Mouse (Mus musculus): Measurements from ENCODE around the gene Rbms1. TPM values are rescaled to one million over a fixed set of nuclear protein-coding genes. Genes with fewer than 3 reads are reported as not detected.

Gene Rbms1
- polyA plus RNA-seq, 1 experiment from 2014 or later, result 55.6 TPM

DNA sequence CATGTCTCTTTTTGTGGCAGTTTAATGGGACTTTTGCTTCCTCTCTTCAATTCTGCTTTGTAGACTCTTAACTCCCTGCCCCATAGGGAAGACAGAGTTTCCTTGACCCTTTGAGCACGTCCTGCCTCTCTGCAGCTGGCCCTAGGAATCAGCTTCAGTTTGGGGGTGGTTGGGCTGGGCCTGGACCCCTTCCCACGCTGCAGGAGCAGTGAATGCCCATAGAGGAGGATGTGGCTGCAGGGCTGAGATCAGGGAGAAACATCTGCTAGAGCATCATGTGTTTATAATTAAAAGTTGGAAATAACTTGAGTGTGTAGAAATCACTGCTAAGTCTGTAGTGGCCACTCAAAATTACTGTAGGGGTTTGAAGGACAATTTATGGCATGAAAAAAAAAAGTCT is 144.4 kb downstream of the Rbms1 start:
- no peak overlapping the region for H3K4me3 ChIP-seq (ENCODE audit: low read depth, low read length)
- H3K9ac ChIP-seq (replicated peaks; ENCODE audit: low read depth, low read length), result no peak overlapping the region
- no peak for ATAC-seq (ENCODE audit: low read depth)
- H3K27me3 ChIP-seq (ENCODE audit: control insufficient read depth, insufficient read depth, low read length), result no peaks in the 10 kb centered on the region
- H3K36me3 ChIP-seq (ENCODE audit: control insufficient read depth, insufficient read depth, low read length), result no peaks in the 10 kb centered on the region
- 22% methylated on average over 2 of the region's 2 CpGs for WGBS
- H3K9me3 ChIP-seq (ENCODE audit: control insufficient read depth, low read length), result no peaks in the 10 kb centered on the region
- H3K27ac ChIP-seq (ENCODE audit: low read depth, low read length), result no peak overlapping the region
- no peaks in the 10 kb centered on the region for H3K4me1 ChIP-seq (ENCODE audit: control insufficient read depth, insufficient read depth, low read length)
- no peak overlapping the region for H3K4me2 ChIP-seq (ENCODE audit: low read depth, low read length)

DNA sequence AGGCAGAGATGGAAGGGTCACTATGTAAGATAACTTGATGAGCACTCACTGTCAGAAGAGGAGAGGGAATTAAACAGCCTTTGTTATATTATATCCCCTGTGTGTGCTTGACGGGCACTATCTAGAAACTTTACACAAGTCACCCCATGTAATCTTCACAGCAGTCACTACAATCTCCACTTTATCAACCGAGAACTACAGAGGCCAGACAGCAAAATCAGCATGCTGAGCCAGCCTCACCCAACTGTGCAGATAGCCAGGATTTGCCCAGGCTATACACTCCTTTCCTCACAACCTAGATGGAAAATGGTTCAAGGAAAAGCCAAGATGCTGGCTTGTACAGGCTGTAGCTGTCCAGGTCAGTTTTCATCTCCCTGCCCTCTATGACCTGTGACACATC is 146.7 kb downstream of the Rbms1 start:
- Histone ChIP-seq H3K4me3 (ENCODE audit: low read depth, low read length) (no peak overlapping the region), H3K27me3 (ENCODE audit: control insufficient read depth, insufficient read depth, low read length) (no peaks in the 10 kb centered on the region), H3K36me3 (ENCODE audit: control insufficient read depth, insufficient read depth, low read length) (no peaks in the 10 kb centered on the region), H3K9me3 (ENCODE audit: control insufficient read depth, low read length) (no peaks in the 10 kb centered on the region), H3K9ac (replicated peaks; ENCODE audit: low read depth, low read length) (no peak overlapping the region), H3K4me2 (ENCODE audit: low read depth, low read length) (no peak overlapping the region), H3K4me1 (ENCODE audit: control insufficient read depth, insufficient read depth, low read length) (no peaks in the 10 kb centered on the region), H3K27ac (ENCODE audit: low read depth, low read length) (no peak overlapping the region)
- ATAC-seq (ENCODE audit: low read depth), result no peak
- WGBS, result 80% methylated on average over 2 of the region's 2 CpGs

DNA sequence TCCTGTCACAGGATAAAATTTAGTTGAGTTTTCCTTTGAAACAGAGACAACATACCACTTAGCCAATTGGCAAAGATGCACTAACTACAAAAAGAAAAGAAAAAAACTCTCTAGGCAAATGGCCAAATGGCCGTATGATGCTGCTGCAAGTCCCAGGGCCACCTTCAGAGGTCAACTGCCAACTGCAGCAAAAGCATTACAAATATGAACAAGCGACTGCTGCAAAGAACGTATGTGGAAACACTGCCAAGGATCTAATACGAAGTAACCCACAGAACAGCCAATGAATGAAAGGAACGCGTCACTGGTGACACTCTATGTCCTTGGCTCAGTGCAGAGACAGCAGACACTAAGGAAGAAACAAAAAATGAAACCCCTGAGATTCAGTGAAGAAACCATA is 148.2 kb downstream of the Rbms1 start:
- 70% methylated on average over 6 of the region's 6 CpGs for WGBS
- Histone ChIP-seq H3K4me3 (ENCODE audit: low read depth, low read length) (no peak overlapping the region), H3K4me2 (ENCODE audit: low read depth, low read length) (no peak overlapping the region), H3K9me3 (ENCODE audit: control insufficient read depth, low read length) (no peaks in the 10 kb centered on the region), H3K36me3 (ENCODE audit: control insufficient read depth, insufficient read depth, low read length) (no peaks in the 10 kb centered on the region), H3K4me1 (ENCODE audit: control insufficient read depth, insufficient read depth, low read length) (no peaks in the 10 kb centered on the region), H3K9ac (replicated peaks; ENCODE audit: low read depth, low read length) (no peak overlapping the region), H3K27me3 (ENCODE audit: control insufficient read depth, insufficient read depth, low read length) (no peaks in the 10 kb centered on the region), H3K27ac (ENCODE audit: low read depth, low read length) (no peak overlapping the region)
- ATAC-seq (ENCODE audit: low read depth), result no peak

DNA sequence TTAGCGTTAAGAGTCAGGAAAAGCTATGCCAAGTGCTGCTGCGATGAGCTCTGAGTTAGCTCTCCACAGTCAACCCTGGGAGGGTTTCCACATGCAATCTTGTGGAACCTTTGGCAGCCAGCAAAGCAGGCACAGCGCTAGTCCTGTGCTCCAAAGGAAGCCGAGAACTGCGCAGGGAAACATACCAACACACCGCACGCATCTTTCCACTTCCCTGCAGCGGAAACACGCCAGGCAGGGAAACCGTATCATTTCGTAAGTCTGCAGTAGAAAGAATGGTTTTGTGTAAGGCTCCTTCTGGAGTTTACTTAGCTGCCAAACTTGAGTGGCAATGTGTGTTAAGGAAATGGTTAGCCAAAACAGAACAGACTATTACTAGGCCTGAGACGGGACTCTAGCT is 150.0 kb downstream of the Rbms1 start:
- Histone ChIP-seq H3K4me1 (ENCODE audit: control insufficient read depth, insufficient read depth, low read length) (no peaks in the 10 kb centered on the region), H3K9me3 (ENCODE audit: control insufficient read depth, low read length) (no peaks in the 10 kb centered on the region), H3K27ac (ENCODE audit: low read depth, low read length) (no peak overlapping the region), H3K9ac (replicated peaks; ENCODE audit: low read depth, low read length) (no peak overlapping the region), H3K4me2 (ENCODE audit: low read depth, low read length) (no peak overlapping the region), H3K4me3 (ENCODE audit: low read depth, low read length) (no peak overlapping the region), H3K27me3 (ENCODE audit: control insufficient read depth, insufficient read depth, low read length) (no peaks in the 10 kb centered on the region), H3K36me3 (ENCODE audit: control insufficient read depth, insufficient read depth, low read length) (no peaks in the 10 kb centered on the region)
- WGBS, result 88% methylated on average over 12 of the region's 12 CpGs
- ATAC-seq (ENCODE audit: low read depth), result no peak

DNA sequence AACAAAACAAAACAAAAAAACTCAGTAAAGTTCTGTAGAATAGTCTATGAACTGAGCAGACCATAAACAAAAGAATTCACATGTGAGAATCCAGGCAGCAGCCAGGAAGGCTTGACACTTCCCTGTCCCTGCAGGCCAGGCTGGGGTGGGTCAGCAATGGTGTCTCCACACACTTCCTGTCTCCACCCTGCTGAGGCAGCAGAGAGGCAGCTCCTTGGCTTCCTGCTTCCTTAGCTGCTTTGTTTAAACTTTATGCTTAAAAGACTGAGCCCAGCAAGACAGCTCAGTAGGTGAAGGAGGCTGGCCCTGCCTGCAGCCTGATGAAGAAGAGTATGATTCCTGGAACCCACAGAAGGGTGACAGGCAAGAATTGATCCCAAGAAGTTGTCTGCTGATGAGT is 152.4 kb downstream of the Rbms1 start:
- no peaks in the 10 kb centered on the region for H3K9me3 ChIP-seq (ENCODE audit: control insufficient read depth, low read length)
- H3K36me3 ChIP-seq (ENCODE audit: control insufficient read depth, insufficient read depth, low read length), result no peaks in the 10 kb centered on the region
- H3K4me2 ChIP-seq (ENCODE audit: low read depth, low read length), result no peak overlapping the region
- no peaks in the 10 kb centered on the region for H3K27me3 ChIP-seq (ENCODE audit: control insufficient read depth, insufficient read depth, low read length)
- H3K4me1 ChIP-seq (ENCODE audit: control insufficient read depth, insufficient read depth, low read length), result 0 out of 2 replicates have a peak, but pooled peaks cover 2% of the 10 kb centered on the region
- H3K4me3 ChIP-seq (ENCODE audit: low read depth, low read length), result no peak overlapping the region
- H3K27ac ChIP-seq (ENCODE audit: low read depth, low read length), result no peak overlapping the region
- no peak for ATAC-seq (ENCODE audit: low read depth)
- no peak overlapping the region for H3K9ac ChIP-seq (replicated peaks; ENCODE audit: low read depth, low read length)

DNA sequence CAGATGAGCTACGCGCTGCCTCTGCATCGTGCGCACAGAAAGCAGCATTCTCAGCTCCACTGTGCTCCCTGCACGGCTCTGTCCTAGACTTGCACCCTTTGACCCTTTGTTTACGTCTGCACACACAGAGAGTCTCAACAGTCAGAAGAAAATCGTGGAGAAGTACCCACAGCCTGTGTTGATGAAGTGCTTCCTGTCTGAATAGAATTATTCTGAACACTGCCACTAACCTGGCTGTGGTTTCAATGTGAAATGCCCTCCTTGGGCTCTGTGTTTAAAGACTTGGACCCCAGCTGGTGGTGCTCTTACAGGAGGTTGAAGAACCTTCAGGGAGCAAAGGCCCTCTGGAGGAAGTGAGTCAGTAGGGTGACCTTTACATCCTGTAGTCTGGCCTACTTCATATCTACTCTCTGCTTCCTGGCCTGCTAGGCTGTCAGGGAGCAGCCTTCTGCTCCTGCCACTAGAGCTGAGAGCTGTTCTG is 153.5 kb downstream of the Rbms1 start:
- H3K4me1 ChIP-seq (ENCODE audit: control insufficient read depth, insufficient read depth, low read length), result peaks cover 8% of the 10 kb centered on the region; the same call in 1 of the 2 replicates
- no peak overlapping the region for H3K4me2 ChIP-seq (ENCODE audit: low read depth, low read length)
- H3K9ac ChIP-seq (replicated peaks; ENCODE audit: low read depth, low read length), result no peak overlapping the region
- no peak for ATAC-seq (ENCODE audit: low read depth)
- no peak overlapping the region for H3K4me3 ChIP-seq (ENCODE audit: low read depth, low read length)
- H3K27ac ChIP-seq (ENCODE audit: low read depth, low read length), result no peak overlapping the region
- no peaks in the 10 kb centered on the region for H3K36me3 ChIP-seq (ENCODE audit: control insufficient read depth, insufficient read depth, low read length)
- H3K27me3 ChIP-seq (ENCODE audit: control insufficient read depth, insufficient read depth, low read length), result no peaks in the 10 kb centered on the region
- WGBS, result 43% methylated on average over 7 of the region's 7 CpGs
- no peaks in the 10 kb centered on the region for H3K9me3 ChIP-seq (ENCODE audit: control insufficient read depth, low read length)

DNA sequence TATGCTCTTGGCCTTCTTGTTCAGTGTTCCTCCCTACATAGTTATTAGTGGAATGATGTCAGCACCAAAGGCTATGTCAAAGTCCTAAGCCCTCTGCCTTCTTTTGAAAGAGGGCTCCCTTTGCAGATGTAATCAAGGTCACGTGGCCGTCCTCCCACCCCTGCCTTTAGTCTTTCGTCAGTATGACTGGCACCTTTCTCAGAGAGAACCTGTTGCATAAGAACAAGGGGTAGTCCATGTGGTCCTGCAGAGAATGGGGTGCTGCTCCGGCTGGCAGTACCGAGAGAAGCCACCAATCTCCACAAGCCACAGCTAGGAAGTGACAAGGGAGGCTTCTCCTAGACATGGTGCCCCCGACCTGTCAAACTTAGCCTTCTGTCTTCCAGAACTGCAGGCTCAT is 154.2 kb downstream of the Rbms1 start:
- Histone ChIP-seq H3K9ac (replicated peaks; ENCODE audit: low read depth, low read length) (no peak overlapping the region), H3K4me1 (ENCODE audit: control insufficient read depth, insufficient read depth, low read length) (peaks cover 8% of the 10 kb centered on the region; the same call in 1 of the 2 replicates), H3K4me3 (ENCODE audit: low read depth, low read length) (no peak overlapping the region), H3K4me2 (ENCODE audit: low read depth, low read length) (no peak overlapping the region), H3K36me3 (ENCODE audit: control insufficient read depth, insufficient read depth, low read length) (no peaks in the 10 kb centered on the region), H3K27ac (ENCODE audit: low read depth, low read length) (no peak overlapping the region), H3K9me3 (ENCODE audit: control insufficient read depth, low read length) (no peaks in the 10 kb centered on the region), H3K27me3 (ENCODE audit: control insufficient read depth, insufficient read depth, low read length) (no peaks in the 10 kb centered on the region)
- ATAC-seq (ENCODE audit: low read depth), result no peak
- WGBS, result 88% methylated on average over 6 of the region's 6 CpGs

DNA sequence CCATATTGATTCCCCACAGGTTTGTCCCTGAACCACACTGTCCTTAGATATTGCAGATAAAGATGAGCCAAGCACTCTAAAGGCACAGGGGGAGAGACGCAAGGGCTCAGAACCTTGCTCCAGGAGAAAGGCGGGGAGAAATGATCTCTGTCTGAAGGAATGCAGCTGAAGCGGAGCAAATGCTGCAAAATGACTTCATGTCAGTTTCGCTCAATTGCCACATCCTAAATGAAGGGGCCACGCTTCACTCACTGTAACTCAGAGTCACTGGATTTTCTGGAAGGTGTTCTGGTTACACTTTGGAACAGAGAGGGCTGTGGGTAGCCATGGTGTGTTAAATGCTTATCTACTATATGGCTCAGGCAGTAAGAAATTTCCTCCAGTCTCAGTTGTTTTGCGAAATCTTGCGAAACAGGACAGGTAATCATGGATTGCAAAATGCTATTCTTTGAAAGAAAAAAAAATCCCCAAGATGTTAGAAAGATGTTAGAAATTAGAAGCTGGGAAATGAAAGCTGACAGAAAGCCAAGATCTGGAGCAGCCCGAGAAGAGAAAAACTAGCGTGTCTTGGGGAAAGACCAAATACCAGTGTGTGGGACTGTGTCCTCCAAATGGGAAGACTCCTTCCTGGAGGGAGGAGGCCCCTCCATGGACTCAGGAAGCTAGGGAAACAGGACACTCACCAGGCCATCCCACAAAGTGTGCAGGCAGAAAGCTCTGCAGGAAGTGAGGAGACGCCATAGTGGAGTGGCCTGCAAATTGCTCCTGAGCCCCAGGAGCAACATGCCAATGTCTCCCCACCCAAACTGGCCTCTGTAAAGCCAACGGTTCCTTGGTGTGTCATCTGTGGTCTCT is 155.4 kb downstream of the Rbms1 start:
- 69% methylated on average over 11 of the region's 11 CpGs for WGBS

DNA sequence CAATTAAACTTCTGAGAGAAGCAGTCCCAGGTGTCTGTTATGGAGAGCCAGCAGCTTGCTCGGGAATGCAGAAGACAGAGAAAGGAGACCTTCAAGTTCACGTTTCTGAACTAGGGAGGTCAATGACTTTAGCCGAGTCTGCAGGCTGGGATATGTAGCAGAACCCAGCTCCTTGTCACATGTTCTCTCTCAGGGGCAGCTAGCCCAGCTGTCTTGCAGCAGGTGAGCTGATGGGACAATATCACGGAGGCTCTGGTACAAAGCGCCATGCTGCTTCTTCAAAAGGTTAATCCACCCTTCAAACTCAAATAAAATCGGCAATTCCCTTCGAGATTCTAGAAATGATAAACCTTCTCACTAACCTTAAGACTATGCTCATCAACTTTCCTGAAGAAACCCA is 158.2 kb downstream of the Rbms1 start:
- WGBS, result 72% methylated on average over 7 of the region's 7 CpGs
- Histone ChIP-seq H3K36me3 (ENCODE audit: control insufficient read depth, insufficient read depth, low read length) (no peaks in the 10 kb centered on the region), H3K4me2 (ENCODE audit: low read depth, low read length) (no peak overlapping the region), H3K4me3 (ENCODE audit: low read depth, low read length) (no peak overlapping the region), H3K27me3 (ENCODE audit: control insufficient read depth, insufficient read depth, low read length) (no peaks in the 10 kb centered on the region), H3K9me3 (ENCODE audit: control insufficient read depth, low read length) (no peaks in the 10 kb centered on the region), H3K27ac (ENCODE audit: low read depth, low read length) (no peak overlapping the region), H3K9ac (replicated peaks; ENCODE audit: low read depth, low read length) (no peak overlapping the region), H3K4me1 (ENCODE audit: control insufficient read depth, insufficient read depth, low read length) (peaks cover 8% of the 10 kb centered on the region; the same call in 1 of the 2 replicates)
- ATAC-seq (ENCODE audit: low read depth), result no peak

More for the DNA sequence above, 155.4 kb downstream of the Rbms1 start:
- Histone ChIP-seq H3K36me3 (ENCODE audit: control insufficient read depth, insufficient read depth, low read length) (no peaks in the 10 kb centered on the region), H3K27ac (ENCODE audit: low read depth, low read length) (no peak overlapping the region), H3K4me1 (ENCODE audit: control insufficient read depth, insufficient read depth, low read length) (peaks cover 8% of the 10 kb centered on the region; the same call in 1 of the 2 replicates), H3K9ac (replicated peaks; ENCODE audit: low read depth, low read length) (no peak overlapping the region), H3K4me3 (ENCODE audit: low read depth, low read length) (no peak overlapping the region), H3K27me3 (ENCODE audit: control insufficient read depth, insufficient read depth, low read length) (no peaks in the 10 kb centered on the region), H3K9me3 (ENCODE audit: control insufficient read depth, low read length) (no peaks in the 10 kb centered on the region), H3K4me2 (ENCODE audit: low read depth, low read length) (no peak overlapping the region)
- ATAC-seq (ENCODE audit: low read depth), result no peak
